Mouse (Mus musculus) heart, embryonic 11.5 days (tissue): ENCODE data around the gene Eif4g2. TPM values are rescaled to one million over a fixed set of nuclear protein-coding genes. Genes with fewer than 3 reads are reported as not detected.

Experiments used
- ATAC-seq: fragments of 200-750 bp; cut with Nextera tagmentation; replicated peaks from 2 replicates; pipeline ENCODE4 v1.8.0; 2017; ENCODE audit warnings: moderate library complexity; ENCODE audit not compliant: insufficient number of reproducible peaks, low FRiP score, low TSS enrichment
- H3K27ac ChIP-seq: fragments of 300-500 bp; sonication (generic); 2 replicates; pipeline ENCODE4 v1.5.1; 2014; ENCODE audit warnings: mild to moderate bottlenecking, low read depth, low read length
- H3K27me3 ChIP-seq: fragments of 300-500 bp; sonication (generic); 2 replicates; pipeline ENCODE4 v1.6.1; 2014; ENCODE audit warnings: mild to moderate bottlenecking, low read length, mixed read lengths; ENCODE audit not compliant: control insufficient read depth, insufficient read depth
- H3K36me3 ChIP-seq: fragments of 300-500 bp; sonication (generic); 2 replicates; pipeline ENCODE4 v1.6.1; 2014; ENCODE audit warnings: mild to moderate bottlenecking, low read length, moderate library complexity, mixed read lengths; ENCODE audit not compliant: control insufficient read depth, insufficient read depth
- H3K4me1 ChIP-seq: fragments of 300-500 bp; sonication (generic); 2 replicates; pipeline ENCODE4 v1.6.1; 2014; ENCODE audit warnings: low read length; ENCODE audit not compliant: control insufficient read depth, insufficient read depth
- H3K4me2 ChIP-seq: fragments of 300-500 bp; sonication (generic); 2 replicates; pipeline ENCODE4 v1.6.1; 2014; ENCODE audit warnings: mild to moderate bottlenecking, moderate library complexity
- H3K4me3 ChIP-seq: fragments of 300-500 bp; sonication (generic); 2 replicates; pipeline ENCODE4 v1.5.1; 2014; ENCODE audit warnings: low read depth, low read length
- H3K9ac ChIP-seq: fragments of 300-500 bp; sonication (generic); 2 replicates; pipeline ENCODE4 v1.6.1; 2014; ENCODE audit warnings: mild to moderate bottlenecking, low read depth, low read length, moderate library complexity
- H3K9me3 ChIP-seq: fragments of 300-500 bp; sonication (generic); replicated peaks from 2 replicates; pipeline ENCODE4 v1.6.1; 2016; ENCODE audit warnings: low read length; ENCODE audit not compliant: control insufficient read depth
- WGBS: fragments of 180-500 bp; shearing (Covaris S2); extraction: QIAGEN DNeasy Blood & Tissue Kit; methylation state at CpG from one replicate; pipeline ENCODE4 v1.1.7; 2014; ENCODE audit not compliant: insufficient replicate concordance; 5-methylcytosine and 5-hydroxymethylcytosine counted together
- polyA plus RNA-seq: library from polyadenylated mRNA; unstranded; fragments of >200 nt; fragmentation: Nextera tagmentation; extraction: Ambion mirVana; gene quantifications from 2 replicates; pipeline ENCODE4 v1.2.1, GENCODE M21; 2014

Gene Eif4g2
- polyA plus RNA-seq, 1 experiment from 2014 or later, result 884 TPM

GRCm38 (mm10) chr7:111020814-111021213, 62.0 kb downstream of the Eif4g2 start:
- peaks cover 5% of the 10 kb centered on the region for H3K4me1 ChIP-seq
- WGBS, result 72% methylated on average over 4 of the region's 4 CpGs

More at GRCm38 (mm10) chr7:111020814-111021213, 62.0 kb downstream of the Eif4g2 start:
- Histone ChIP-seq H3K36me3 (no peaks in the 10 kb centered on the region), H3K27me3 (no peaks in the 10 kb centered on the region; the same call in 1 of the 2 replicates), H3K9ac (no peak overlapping the region), H3K4me3 (no peak overlapping the region), H3K4me2 (no peak overlapping the region), H3K9me3 (no peaks in the 10 kb centered on the region), H3K27ac (no peak overlapping the region)
- ATAC-seq, result no peak

Other genes starting within 250 kb of the Eif4g2 start
- 34.1 and 35.5 TPM in 2 replicates for gene Rnf141, start 238.6 kb downstream of the Eif4g2 start, polyA plus RNA-seq
- gene Lyve1, start 219.8 kb downstream of the Eif4g2 start, polyA plus RNA-seq, result 3.1 and 3.4 TPM in 2 replicates
- 6.6 and 7.4 TPM in 2 replicates for gene Mrvi1, start 100.6 kb downstream of the Eif4g2 start, polyA plus RNA-seq
- 46.1 and 53.6 TPM in 2 replicates for gene Ctr9, start 54.1 kb downstream of the Eif4g2 start, polyA plus RNA-seq